Mouse (Mus musculus) ES-E14 (cell line): ENCODE measurements around the gene Sh3kbp1. TPM values are rescaled to one million over a fixed set of nuclear protein-coding genes. Genes with fewer than 3 reads are reported as not detected.

Experiments
- DNase-seq: peaks from one replicate; pipeline ENCODE4 v3.0.0-alpha.2; 2013; ENCODE audit warnings: low read depth, low spot score
- H3K27ac ChIP-seq: 2 replicates; pipeline ENCODE4 v1.5.1; 2012; ENCODE audit warnings: low read depth, mild to moderate bottlenecking, low read length, moderate library complexity, mixed read lengths; ENCODE audit not compliant: poor library complexity, insufficient read depth, severe bottlenecking
- H3K36me3 ChIP-seq: 2 replicates; pipeline ENCODE4 v1.6.1; 2012; ENCODE audit warnings: mild to moderate bottlenecking, low read length, moderate library complexity, mixed read lengths; ENCODE audit not compliant: control insufficient read depth, poor library complexity, insufficient read depth, severe bottlenecking
- H3K4me1 ChIP-seq, 2 experiments: fragments of 150-350 bp in 1 of 2; sonication (generic) in 1 of 2; 2 replicates each; pipeline ENCODE4 v1.6.1; 2012; ENCODE audit warnings: low read length in 2 of 2, mild to moderate bottlenecking in 1 of 2, mixed read lengths in 1 of 2; ENCODE audit not compliant: control insufficient read depth in 2 of 2, insufficient read depth in 2 of 2, poor library complexity in 1 of 2
- H3K4me3 ChIP-seq, 2 experiments: fragments of 150-350 bp in 1 of 2; sonication (generic) in 1 of 2; 2 replicates each; pipeline ENCODE4 v1.5.1; 2012; ENCODE audit warnings: low read length in 2 of 2, low read depth in 1 of 2, mild to moderate bottlenecking in 1 of 2, mixed read lengths in 1 of 2; ENCODE audit not compliant: insufficient read depth in 1 of 2, poor library complexity in 1 of 2, severe bottlenecking in 1 of 2
- H3K9ac ChIP-seq: 2 replicates; pipeline ENCODE4 v1.6.1; 2012; ENCODE audit warnings: low read depth, mild to moderate bottlenecking, low read length, mixed read lengths; ENCODE audit not compliant: poor library complexity, insufficient read depth, severe bottlenecking
- H3K9me3 ChIP-seq: fragments of 150-350 bp; sonication (generic); 2 replicates; pipeline ENCODE4 v1.6.1; 2012; ENCODE audit warnings: low read depth, mild to moderate bottlenecking, low read length; ENCODE audit not compliant: control insufficient read depth, insufficient read depth
- CHD2 ChIP-seq: IDR thresholded peaks from 2 replicates; pipeline ENCODE4 v1.6.1; 2014; ENCODE audit warnings: mild to moderate bottlenecking, low read depth, low read length, inconsistent platforms
- HCFC1 ChIP-seq: IDR thresholded peaks from 2 replicates; pipeline ENCODE4 v1.6.1; 2012; ENCODE audit warnings: low read length, inconsistent platforms, borderline replicate concordance; ENCODE audit not compliant: insufficient read depth
- MAFK ChIP-seq: IDR thresholded peaks from 2 replicates; pipeline ENCODE4 v1.6.1; 2014; ENCODE audit warnings: mild to moderate bottlenecking, low read depth, low read length, inconsistent platforms; ENCODE audit not compliant: insufficient read depth
- ZC3H11A ChIP-seq: IDR thresholded peaks from 2 replicates; pipeline ENCODE4 v1.6.1; 2012; ENCODE audit warnings: low read depth, mild to moderate bottlenecking, inconsistent platforms, low read length, borderline replicate concordance
- ZNF384 ChIP-seq: IDR thresholded peaks from 2 replicates; pipeline ENCODE4 v1.6.1; 2012; ENCODE audit warnings: low read depth, low read length, inconsistent platforms
- in situ Hi-C, 2 experiments: fragments of 600-800 bp; cut with MboI; formaldehyde crosslinking; loops; one replicate each; pipeline ENCODE4 v1.15.1; 2025; ENCODE audit warnings: low sequenced_read_pairs in 2 of 2, inconsistent platforms in 1 of 2; ENCODE audit not compliant: unreplicated experiment in 2 of 2
- total RNA-seq: library from RNA; depleted of rRNA; stranded (reverse); fragments of 300-350 nt; gene quantifications from 2 replicates; pipeline ENCODE4 v1.2.3, GENCODE M21; 2012

Gene Sh3kbp1
- total RNA-seq, 1 experiment: 8.5 TPM

DNA sequence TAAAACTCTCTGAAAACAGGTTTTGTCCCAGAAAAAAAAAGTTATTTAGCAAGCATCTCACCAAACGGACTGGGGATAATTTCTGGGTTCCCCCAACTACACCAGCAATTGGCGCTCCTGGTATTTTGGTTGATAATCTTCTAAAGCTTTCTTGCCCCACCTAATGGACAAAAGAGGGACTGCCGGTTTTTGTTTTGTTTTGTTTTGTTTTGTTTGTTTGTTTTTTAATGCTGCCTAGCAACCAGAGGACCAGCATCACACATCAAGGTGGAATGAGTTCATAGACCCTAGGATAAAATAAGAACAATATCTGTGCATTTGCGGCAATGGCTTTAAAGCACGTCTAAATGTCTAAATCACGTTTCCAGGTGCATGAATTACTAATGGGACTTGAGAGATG lies 20.1 kb upstream of the Sh3kbp1 start:
- in situ Hi-C loops: loop anchor here in 1 of 2 experiments (10.0 kb wide), 1 partner anchor 122 kb away; no protein-coding TSS in a partner anchor
- peak; percentile 40 for DNase-seq
- TF ChIP-seq CHD2 (no peak), ZNF384 (no peak)
- no peak overlapping the region for H3K9ac ChIP-seq
- no peaks in the 10 kb centered on the region for H3K4me1 ChIP-seq
- H3K9me3 ChIP-seq: no peaks in the 10 kb centered on the region
- no peaks in the 10 kb centered on the region for H3K36me3 ChIP-seq
- H3K4me3 ChIP-seq: no peak overlapping the region
- no peak overlapping the region for H3K27ac ChIP-seq

DNA sequence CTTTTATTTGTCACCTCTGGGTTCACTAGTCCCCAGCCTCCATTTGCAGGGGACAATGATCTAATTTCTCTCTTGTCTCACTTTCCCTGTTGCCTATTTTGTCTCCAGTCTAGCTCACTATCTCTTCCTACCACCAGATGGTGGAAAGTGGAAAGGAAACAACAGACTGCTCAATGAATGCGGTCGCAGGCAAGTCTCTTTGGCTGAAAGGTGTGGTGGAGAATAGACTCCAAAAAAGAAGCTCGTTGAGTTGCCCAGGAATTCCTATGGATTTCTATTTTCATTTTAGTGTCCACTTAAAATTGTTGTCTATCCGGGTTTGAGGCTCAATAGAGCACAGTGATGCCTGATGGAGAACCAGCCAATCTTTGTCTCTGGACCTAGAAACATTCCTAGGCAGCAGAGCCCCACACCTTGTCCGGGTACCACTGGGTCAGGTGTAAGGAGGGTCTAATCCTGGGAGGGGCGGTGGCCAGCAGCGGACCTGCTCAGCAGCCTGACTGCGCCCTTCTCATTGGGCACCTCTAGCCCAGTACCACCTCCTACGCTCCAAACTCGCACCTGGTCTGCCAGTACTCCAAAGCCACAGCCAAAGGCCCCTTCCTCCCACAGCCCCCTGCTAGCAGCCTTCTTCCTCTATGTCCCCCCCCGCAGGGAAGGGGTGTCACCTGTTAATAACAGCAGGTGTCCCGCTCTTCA lies 715 bp upstream of the Sh3kbp1 start:
- H3K9me3 ChIP-seq: no peaks in the 10 kb centered on the region
- TF ChIP-seq MAFK: no peak
- TF ChIP-seq ZNF384: no peak
- TF ChIP-seq HCFC1: no peak
- no peak for TF ChIP-seq CHD2
- TF ChIP-seq ZC3H11A: no peak
- peaks cover 0 to 2% of the 10 kb centered on the region in 2 experiments; a peak in 1 of 4 replicates for H3K4me1 ChIP-seq
- in situ Hi-C loops: loop anchor here in 1 of 2 experiments (25.0 kb wide), 1 partner anchor 336 kb away; no protein-coding TSS in a partner anchor
- H3K36me3 ChIP-seq: no peaks in the 10 kb centered on the region
- H3K4me3 ChIP-seq: peak overlapping the region; percentile 75 to 97; a peak in 3 of 4 replicates
- H3K9ac ChIP-seq: 0 out of 2 replicates have a peak overlapping the region, but pooled peaks have one; percentile 24
- H3K27ac ChIP-seq: no peak overlapping the region
- no peak for DNase-seq

DNA sequence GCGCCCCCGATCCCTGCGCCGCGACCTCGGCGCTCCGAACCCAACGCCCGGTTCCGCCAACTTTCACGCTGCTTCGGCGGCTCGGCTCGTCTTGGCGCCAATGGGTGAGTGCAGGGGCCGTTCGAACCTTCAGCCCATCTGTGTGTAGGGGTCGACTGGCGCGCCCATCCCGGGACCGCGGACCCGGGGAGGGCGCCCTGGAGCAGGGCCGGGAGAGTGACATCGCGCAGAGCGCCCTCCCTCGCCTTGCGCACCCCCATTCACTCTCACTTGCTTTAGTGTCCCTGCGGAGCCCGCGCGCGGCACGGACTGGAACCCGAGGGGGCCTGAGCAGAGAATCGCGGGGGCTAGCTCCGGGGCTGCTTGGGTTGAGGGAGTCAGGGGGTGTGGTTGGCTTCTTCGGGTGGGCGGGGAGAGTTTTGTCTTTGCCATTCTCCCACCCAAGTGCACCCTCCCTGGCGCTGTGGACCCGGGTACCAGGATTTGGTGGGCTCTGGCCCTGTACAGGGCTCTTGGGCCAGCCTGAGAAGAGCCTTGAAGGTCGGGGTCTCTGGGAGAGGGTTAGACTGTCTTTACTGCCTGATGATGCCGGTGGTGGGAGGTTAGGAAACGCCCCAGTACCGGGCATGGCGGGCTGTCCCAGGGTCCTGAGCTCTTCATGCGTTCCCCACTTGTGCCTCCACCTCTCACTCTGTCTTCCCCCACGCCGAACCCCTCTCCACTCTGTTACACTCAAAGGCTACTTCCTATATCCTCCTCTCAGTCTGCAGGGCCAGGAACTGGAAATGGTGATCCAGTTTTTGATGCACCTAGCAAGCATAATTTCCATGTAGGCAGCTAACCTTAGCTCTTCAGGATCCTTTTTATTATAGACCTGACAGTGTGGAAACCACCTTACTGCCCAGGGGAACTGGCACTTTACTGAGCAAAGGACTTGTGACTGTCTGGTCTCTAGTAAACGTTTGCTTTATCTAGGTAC lies 805 bp downstream of the Sh3kbp1 start:
- TF ChIP-seq HCFC1: no peak
- no peak for TF ChIP-seq MAFK
- no peak for TF ChIP-seq CHD2
- TF ChIP-seq ZNF384: no peak
- TF ChIP-seq ZC3H11A: no peak
- Histone ChIP-seq H3K4me1 (peaks cover 0 to 2% of the 10 kb centered on the region in 2 experiments; a peak in 1 of 4 replicates), H3K4me3 (peak overlapping the region; percentile 75 to 97), H3K27ac (no peak overlapping the region), H3K9me3 (no peaks in the 10 kb centered on the region), H3K36me3 (no peaks in the 10 kb centered on the region), H3K9ac (peak overlapping the region; percentile 80)
- DNase-seq: peak; percentile 2
- in situ Hi-C loops: loop anchor here in 1 of 2 experiments (25.0 kb wide), 1 partner anchor 334 kb away; no protein-coding TSS in a partner anchor

DNA sequence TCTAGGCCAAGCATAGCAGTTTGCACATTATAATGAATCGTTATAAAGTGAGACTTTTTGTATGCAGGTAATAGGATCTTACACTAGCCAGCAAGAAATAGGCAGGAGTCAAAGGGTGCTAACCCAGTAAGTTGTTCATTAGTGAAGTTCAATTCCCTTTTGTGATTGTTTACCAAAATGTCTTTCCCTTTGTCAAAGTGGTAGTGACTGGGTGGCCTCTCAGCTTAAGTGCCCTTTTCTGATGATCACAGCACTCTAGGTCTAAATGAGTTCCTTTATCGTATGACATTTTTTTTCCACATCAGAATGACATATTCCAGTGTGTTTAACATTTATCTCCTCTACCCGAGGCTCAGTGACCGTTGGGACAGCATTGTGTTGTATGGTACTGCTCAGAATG lies 1.6 kb downstream of the Sh3kbp1 start:
- in situ Hi-C loops: loop anchor here in 1 of 2 experiments (25.0 kb wide), 1 partner anchor 334 kb away; no protein-coding TSS in a partner anchor
- Histone ChIP-seq H3K4me3 (no peak overlapping the region), H3K9ac (no peak overlapping the region), H3K4me1 (peaks cover 0 to 2% of the 10 kb centered on the region in 2 experiments; a peak in 1 of 4 replicates), H3K9me3 (no peaks in the 10 kb centered on the region), H3K27ac (no peak overlapping the region), H3K36me3 (no peaks in the 10 kb centered on the region)
- TF ChIP-seq ZC3H11A: no peak
- no peak for TF ChIP-seq CHD2
- TF ChIP-seq ZNF384: no peak
- no peak for TF ChIP-seq MAFK
- TF ChIP-seq HCFC1: no peak
- DNase-seq: no peak
